Mouse (Mus musculus): ENCODE results near the gene Wipi2. TPM values are rescaled to one million over a fixed set of nuclear protein-coding genes. Genes with fewer than 3 reads are reported as not detected.

Gene Wipi2
- polyA plus RNA-seq, 1 experiment from 2014 or later = 34.3 TPM

DNA sequence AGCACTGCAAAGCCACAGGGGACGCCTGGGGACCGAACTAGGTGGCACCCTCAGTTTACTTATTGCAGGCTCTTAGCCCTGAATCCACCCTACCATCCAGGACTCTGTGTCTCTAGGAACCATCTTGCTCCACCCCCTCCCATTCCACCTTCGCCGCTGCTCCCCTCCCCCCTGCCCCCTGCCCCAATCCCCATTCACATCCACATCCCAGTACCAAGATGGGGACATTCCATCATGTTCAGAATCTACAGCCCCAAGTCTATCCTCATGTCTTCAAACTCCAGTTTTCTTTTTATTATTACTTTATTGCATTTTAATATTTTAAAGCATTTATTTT lies 18.5 kb upstream of the Wipi2 start:
- no peak overlapping the region for H3K27ac ChIP-seq (replicated peaks)
- peak overlapping the region; percentile 47 for H3K4me3 ChIP-seq (replicated peaks)
- no peaks in the 10 kb centered on the region for H3K36me3 ChIP-seq (replicated peaks)
- H3K9me3 ChIP-seq (replicated peaks) = no peaks in the 10 kb centered on the region
- peaks cover 47% of the 10 kb centered on the region for H3K27me3 ChIP-seq
- H3K4me1 ChIP-seq (replicated peaks) = 0 out of 2 replicates have a peak, but pooled peaks cover 6% of the 10 kb centered on the region
- peak overlapping the region; percentile 46 for H3K4me2 ChIP-seq
- ATAC-seq (ENCODE audit: insufficient read depth) = peak; percentile 16; the same call in 1 of the 2 replicates
- WGBS (ENCODE audit: insufficient replicate concordance) = 6% methylated on average over 4 of the region's 4 CpGs
- H3K9ac ChIP-seq = no peak overlapping the region

DNA sequence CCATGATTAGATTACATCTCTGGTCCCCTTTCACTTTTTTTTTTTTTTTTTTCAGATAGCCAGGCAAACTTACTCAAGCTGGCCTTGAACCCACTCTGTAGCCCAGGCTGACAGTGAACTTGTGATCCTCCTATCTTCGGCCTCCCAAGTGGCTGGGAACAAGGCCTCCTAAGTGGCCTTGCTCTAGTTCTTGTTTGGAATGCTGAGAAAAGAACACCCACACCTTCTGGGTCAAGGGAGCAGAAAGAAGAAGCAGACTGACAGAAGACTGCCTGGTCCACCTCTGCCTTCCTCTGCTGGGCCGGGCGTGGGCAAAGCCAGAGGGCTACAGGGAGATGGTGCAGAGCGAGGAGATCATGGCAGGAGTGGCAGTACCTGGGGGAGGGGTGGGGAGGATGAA lies 17.1 kb upstream of the Wipi2 start:
- H3K27me3 ChIP-seq = peaks cover 46% of the 10 kb centered on the region
- no peak overlapping the region for H3K27ac ChIP-seq (replicated peaks)
- no peak overlapping the region for H3K4me3 ChIP-seq (replicated peaks)
- ATAC-seq (ENCODE audit: insufficient read depth) = no peak
- no peak overlapping the region for H3K4me2 ChIP-seq
- H3K4me1 ChIP-seq (replicated peaks) = 0 out of 2 replicates have a peak, but pooled peaks cover 3% of the 10 kb centered on the region
- 52% methylated on average over 4 of the region's 4 CpGs for WGBS (ENCODE audit: insufficient replicate concordance)
- H3K9ac ChIP-seq = no peak overlapping the region
- no peaks in the 10 kb centered on the region for H3K9me3 ChIP-seq (replicated peaks)
- no peaks in the 10 kb centered on the region for H3K36me3 ChIP-seq (replicated peaks)

DNA sequence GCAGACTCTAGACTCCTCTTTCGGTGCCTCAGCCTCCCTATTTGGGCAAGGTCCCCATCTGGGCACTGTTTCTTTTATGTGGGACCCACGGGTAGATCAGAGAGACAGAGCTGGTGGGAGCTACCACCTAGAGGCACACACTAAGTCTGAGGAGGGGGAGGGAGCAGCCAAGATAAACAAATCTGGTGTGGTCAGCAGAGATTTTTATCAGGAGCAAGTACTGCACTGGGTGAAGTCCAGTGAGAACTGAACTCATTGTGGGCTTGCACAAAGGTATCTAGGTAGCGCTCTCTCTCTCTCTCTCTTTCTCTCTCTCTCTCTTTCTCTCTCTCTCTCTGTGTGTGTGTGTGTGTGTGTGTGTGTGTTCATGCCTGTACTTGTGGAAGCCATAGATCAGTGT lies 13.0 kb upstream of the Wipi2 start:
- no peaks in the 10 kb centered on the region for H3K9me3 ChIP-seq (replicated peaks)
- peak; percentile 71 for ATAC-seq (ENCODE audit: insufficient read depth)
- H3K36me3 ChIP-seq (replicated peaks) = no peaks in the 10 kb centered on the region
- peaks cover 11% of the 10 kb centered on the region for H3K27me3 ChIP-seq
- no peak overlapping the region for H3K4me2 ChIP-seq
- H3K4me3 ChIP-seq (replicated peaks) = no peak overlapping the region
- no peak overlapping the region for H3K9ac ChIP-seq
- H3K4me1 ChIP-seq (replicated peaks) = peaks cover 4% of the 10 kb centered on the region; the same call in 1 of the 2 replicates
- 0 out of 2 replicates have a peak overlapping the region, but pooled peaks have one; percentile 41 for H3K27ac ChIP-seq (replicated peaks)
- WGBS (ENCODE audit: insufficient replicate concordance) = 51% methylated on average over 3 of the region's 3 CpGs

DNA sequence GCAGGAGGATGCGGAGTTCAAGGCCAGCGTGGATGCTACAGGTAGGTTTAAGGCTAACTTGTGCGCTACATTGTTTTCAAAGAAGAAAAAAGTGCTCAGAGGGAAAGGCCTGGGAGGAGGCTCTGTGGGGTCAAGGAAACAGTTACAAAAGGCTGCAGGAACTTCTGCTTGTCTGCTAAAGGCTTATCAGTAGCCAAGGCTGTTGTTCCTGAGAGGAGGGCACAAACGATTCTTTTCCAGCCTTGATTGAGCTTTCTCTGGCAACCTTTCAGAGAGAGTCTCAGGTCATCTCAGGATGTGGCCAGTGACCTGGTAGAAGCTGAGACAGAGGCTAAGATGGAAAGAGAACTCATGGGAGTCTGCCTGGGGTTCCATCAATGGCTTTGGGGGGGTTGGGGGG lies 11.9 kb upstream of the Wipi2 start:
- Histone ChIP-seq H3K9ac (no peak overlapping the region), H3K4me2 (no peak overlapping the region), H3K9me3 (replicated peaks) (no peaks in the 10 kb centered on the region), H3K36me3 (replicated peaks) (no peaks in the 10 kb centered on the region), H3K4me1 (replicated peaks) (peaks cover 4% of the 10 kb centered on the region; the same call in 1 of the 2 replicates), H3K27me3 (peaks cover under 1% of the 10 kb centered on the region; the same call in 1 of the 2 replicates), H3K4me3 (replicated peaks) (no peak overlapping the region), H3K27ac (replicated peaks) (no peak overlapping the region)
- ATAC-seq (ENCODE audit: insufficient read depth) = no peak
- 50% methylated on average over 4 of the region's 4 CpGs for WGBS (ENCODE audit: insufficient replicate concordance)

DNA sequence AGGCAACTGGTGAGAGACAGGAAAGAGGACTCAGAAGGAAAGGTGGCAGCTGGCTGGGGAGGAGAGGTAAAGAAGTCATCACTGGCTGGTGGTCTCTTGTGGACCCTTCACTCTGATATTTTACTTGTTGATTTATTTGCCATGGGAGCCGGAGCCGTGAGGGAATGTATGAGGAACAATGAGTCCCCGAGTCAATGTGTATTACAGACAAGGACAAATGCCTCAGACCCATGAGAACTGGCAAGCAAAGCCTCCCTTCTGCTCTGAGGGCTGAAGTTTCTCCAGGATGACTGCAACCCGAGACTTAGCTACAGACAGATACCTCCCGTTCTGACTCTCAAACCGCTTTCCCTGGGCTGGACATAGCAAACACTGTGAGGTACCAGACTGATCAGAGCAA lies 11.2 kb upstream of the Wipi2 start:
- Histone ChIP-seq H3K9ac (no peak overlapping the region), H3K4me1 (replicated peaks) (peaks cover 4% of the 10 kb centered on the region; the same call in 1 of the 2 replicates), H3K36me3 (replicated peaks) (no peaks in the 10 kb centered on the region), H3K9me3 (replicated peaks) (no peaks in the 10 kb centered on the region), H3K27me3 (no peaks in the 10 kb centered on the region), H3K27ac (replicated peaks) (no peak overlapping the region), H3K4me3 (replicated peaks) (no peak overlapping the region), H3K4me2 (no peak overlapping the region)
- ATAC-seq (ENCODE audit: insufficient read depth) = no peak
- WGBS (ENCODE audit: insufficient replicate concordance) = 23% methylated on average over 6 of the region's 6 CpGs

DNA sequence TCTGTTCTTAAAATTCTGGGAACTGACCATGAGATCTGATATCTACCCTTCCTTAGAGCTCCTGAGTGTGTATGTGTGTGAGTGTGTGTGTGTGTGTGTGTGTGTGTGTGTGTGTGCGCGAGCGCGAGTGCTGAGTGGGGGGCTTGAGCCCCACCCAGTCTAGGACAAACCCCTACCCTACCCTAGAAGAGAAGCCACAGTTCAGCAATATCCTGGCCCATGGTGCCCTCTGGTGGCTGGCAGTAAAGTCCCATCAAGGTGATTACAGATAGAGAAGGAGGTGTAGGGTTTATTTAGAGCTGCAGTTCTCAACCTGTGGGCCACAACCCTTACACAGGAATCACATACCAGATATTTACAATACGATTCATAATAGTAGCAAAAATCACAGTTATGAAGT lies 7.6 kb upstream of the Wipi2 start:
- Histone ChIP-seq H3K36me3 (replicated peaks) (no peaks in the 10 kb centered on the region), H3K27ac (replicated peaks) (no peak overlapping the region), H3K4me3 (replicated peaks) (no peak overlapping the region), H3K4me2 (no peak overlapping the region), H3K4me1 (replicated peaks) (peaks cover 4% of the 10 kb centered on the region; the same call in 1 of the 2 replicates), H3K9ac (no peak overlapping the region), H3K27me3 (no peaks in the 10 kb centered on the region; the same call in 1 of the 2 replicates), H3K9me3 (replicated peaks) (no peaks in the 10 kb centered on the region)
- WGBS (ENCODE audit: insufficient replicate concordance) = 31% methylated on average over 5 of the region's 5 CpGs
- no peak for ATAC-seq (ENCODE audit: insufficient read depth)

DNA sequence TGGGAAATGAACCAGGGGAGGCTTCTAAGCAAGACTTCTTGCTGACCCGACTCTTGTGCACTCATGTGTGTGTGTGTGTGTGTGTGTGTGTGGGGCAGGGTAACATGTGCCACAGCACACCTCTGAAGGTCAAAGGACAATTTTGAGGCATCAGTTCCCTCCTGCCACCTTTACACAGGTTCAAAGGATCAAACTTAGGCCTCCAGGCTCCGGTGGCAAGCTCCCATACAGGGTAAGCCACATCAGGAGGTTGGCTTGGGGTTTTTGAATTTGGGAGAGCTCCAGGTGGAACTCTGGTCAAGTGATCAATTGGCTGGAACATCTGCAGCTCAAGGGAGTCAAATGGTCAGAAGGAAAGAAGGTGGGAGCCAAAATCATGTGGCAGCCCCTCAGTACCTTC lies 6.1 kb upstream of the Wipi2 start:
- Histone ChIP-seq H3K36me3 (replicated peaks) (no peaks in the 10 kb centered on the region), H3K27me3 (peaks cover 14% of the 10 kb centered on the region), H3K27ac (replicated peaks) (no peak overlapping the region), H3K9me3 (replicated peaks) (no peaks in the 10 kb centered on the region), H3K9ac (no peak overlapping the region), H3K4me2 (no peak overlapping the region), H3K4me1 (replicated peaks) (no peaks in the 10 kb centered on the region), H3K4me3 (replicated peaks) (no peak overlapping the region)
- no peak for ATAC-seq (ENCODE audit: insufficient read depth)
- WGBS (ENCODE audit: insufficient replicate concordance) = 60% methylated on average over 2 of the region's 2 CpGs

DNA sequence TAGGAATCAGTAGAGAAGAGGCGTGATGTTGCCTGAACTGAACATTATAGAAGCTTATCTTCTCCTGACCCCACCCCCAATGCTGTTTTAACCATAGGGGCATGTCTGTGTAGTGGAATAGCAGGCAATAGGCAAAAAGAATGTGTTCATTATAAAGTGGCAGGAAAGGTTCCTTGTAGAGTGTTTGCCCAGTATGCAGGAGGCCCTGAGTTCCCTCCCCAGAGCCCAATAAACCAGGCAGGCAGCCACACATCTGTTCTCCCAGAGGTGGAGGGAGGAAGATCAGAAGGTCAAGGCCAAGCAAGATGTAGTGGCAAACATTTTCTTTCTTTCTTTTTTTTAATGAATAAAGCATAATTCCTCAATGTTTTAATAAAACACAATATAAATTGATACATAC lies 5.4 kb upstream of the Wipi2 start:
- H3K4me1 ChIP-seq (replicated peaks) = no peaks in the 10 kb centered on the region
- H3K27ac ChIP-seq (replicated peaks) = no peak overlapping the region
- H3K36me3 ChIP-seq (replicated peaks) = no peaks in the 10 kb centered on the region
- 33% methylated on average over 1 of the region's 1 CpGs for WGBS (ENCODE audit: insufficient replicate concordance)
- peaks cover 15% of the 10 kb centered on the region for H3K27me3 ChIP-seq
- no peak for ATAC-seq (ENCODE audit: insufficient read depth)
- H3K4me3 ChIP-seq (replicated peaks) = no peak overlapping the region
- no peaks in the 10 kb centered on the region for H3K9me3 ChIP-seq (replicated peaks)
- H3K9ac ChIP-seq = no peak overlapping the region
- no peak overlapping the region for H3K4me2 ChIP-seq

DNA sequence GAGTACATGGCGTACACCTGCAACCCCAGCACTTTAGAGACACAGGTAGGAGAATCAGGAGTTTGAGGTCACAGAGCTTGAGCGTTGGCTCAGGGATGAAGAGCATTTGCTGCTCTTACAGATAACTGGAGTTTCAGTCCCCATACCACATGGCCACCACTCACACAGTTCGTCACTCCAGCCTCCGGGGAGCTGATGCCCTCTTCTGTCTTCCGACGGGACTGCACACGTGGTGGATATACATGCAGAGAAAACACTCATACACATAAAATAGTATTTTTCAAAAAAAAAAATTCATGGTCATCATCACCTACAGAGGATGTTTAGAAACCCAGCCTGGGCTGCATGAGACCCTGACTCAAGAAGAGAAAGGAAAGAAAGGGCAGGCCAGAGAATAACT lies 4.4 kb upstream of the Wipi2 start:
- no peak for ATAC-seq (ENCODE audit: insufficient read depth)
- Histone ChIP-seq H3K27me3 (peaks cover 15% of the 10 kb centered on the region), H3K4me2 (no peak overlapping the region), H3K9ac (no peak overlapping the region), H3K27ac (replicated peaks) (no peak overlapping the region), H3K4me3 (replicated peaks) (no peak overlapping the region), H3K4me1 (replicated peaks) (peaks cover 3% of the 10 kb centered on the region), H3K9me3 (replicated peaks) (no peaks in the 10 kb centered on the region), H3K36me3 (replicated peaks) (no peaks in the 10 kb centered on the region)
- WGBS (ENCODE audit: insufficient replicate concordance) = 75% methylated on average over 7 of the region's 7 CpGs

DNA sequence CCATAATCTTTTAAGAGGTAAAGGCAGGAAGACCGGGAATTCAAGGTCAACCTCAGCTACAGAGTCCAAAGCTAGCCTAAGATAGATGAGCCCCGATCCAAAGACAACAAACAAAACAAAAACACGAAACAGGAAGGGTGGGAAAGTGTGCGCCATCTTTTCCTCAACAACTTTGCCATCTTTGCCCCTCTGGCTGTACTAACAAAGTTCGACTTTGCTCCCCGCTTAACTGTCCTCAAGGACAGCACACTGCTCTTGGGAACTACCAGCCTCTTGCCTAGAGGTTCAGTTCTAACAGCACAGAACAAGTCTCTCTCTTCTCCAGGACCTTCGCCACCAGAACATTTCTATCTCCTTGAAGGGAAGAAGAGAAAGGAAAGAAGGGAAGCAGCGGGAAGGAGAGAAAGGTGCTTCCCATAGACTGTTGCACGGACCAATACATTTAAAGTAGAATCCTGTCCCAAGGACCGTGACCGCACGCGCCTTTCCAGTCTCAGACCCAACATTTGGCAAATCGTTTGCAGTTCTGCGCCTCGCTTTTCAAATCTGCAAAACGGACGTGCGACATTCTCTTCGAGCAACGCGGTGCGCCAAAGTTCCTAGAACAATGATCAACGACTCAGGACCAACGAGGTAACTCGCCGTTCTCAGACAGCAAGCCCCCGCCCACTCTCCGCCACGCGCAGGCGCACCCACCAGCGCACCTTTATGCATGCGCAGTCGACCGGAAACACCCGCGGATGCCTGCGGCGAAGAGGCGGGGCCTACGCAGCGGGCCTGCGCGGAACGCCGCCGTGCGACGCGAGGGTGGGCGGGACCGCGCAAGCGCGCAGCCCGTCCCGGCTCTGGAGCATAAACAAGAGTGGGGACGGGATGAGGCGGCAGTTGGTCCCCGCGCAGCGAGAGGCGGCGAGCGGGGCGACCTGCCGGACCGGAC lies 1.5 kb downstream of the Wipi2 start:
- Histone ChIP-seq H3K9me3 (replicated peaks) (no peaks in the 10 kb centered on the region), H3K36me3 (replicated peaks) (peaks cover 32% of the 10 kb centered on the region), H3K4me1 (replicated peaks) (peaks cover 24% of the 10 kb centered on the region), H3K27me3 (peaks cover 15% of the 10 kb centered on the region), H3K27ac (replicated peaks) (peak overlapping the region; percentile 95), H3K4me2 (peak overlapping the region; percentile 80), H3K9ac (peak overlapping the region; percentile 97), H3K4me3 (replicated peaks) (peak overlapping the region; percentile 99)
- under 1% methylated on average over 69 of the region's 69 CpGs for WGBS (ENCODE audit: insufficient replicate concordance)
- ATAC-seq (ENCODE audit: insufficient read depth) = peak; percentile 98

DNA sequence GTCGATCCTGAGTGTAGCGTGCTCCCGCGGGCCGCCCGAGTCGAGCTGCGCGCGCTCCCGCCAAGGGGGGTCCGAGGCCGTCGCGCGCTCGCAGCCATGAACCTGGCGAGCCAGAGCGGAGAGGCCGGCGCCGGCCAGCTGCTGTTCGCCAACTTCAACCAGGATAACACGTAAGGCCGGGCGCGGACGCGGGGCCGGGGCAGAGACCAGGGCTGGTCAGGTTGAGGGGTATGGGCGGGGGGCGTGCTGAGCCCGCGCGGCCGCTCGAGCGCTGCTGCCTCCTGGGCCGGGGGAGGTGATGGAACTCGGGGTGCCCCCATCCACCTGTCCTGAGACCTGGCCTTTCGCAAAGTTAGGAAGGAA lies 2.1 kb downstream of the Wipi2 start:
- Histone ChIP-seq H3K4me3 (replicated peaks) (peak overlapping the region; percentile 99), H3K9me3 (replicated peaks) (no peaks in the 10 kb centered on the region), H3K36me3 (replicated peaks) (peaks cover 37% of the 10 kb centered on the region), H3K27ac (replicated peaks) (peak overlapping the region; percentile 95), H3K4me2 (peak overlapping the region; percentile 80), H3K4me1 (replicated peaks) (peaks cover 24% of the 10 kb centered on the region), H3K27me3 (peaks cover 15% of the 10 kb centered on the region), H3K9ac (peak overlapping the region; percentile 97)
- peak; percentile 51; the same call in 1 of the 2 replicates for ATAC-seq (ENCODE audit: insufficient read depth)
- under 1% methylated on average over 41 of the region's 41 CpGs for WGBS (ENCODE audit: insufficient replicate concordance)
